Mouse (Mus musculus) thymus, adult 18-20 months (tissue): Measurements from ENCODE around the gene Fgf6.

ENCODE experiments used
- DNase-seq, 2 experiments: peaks; one replicate each; pipeline ENCODE4 v3.0.0; 2022; ENCODE audit warnings: mixed read lengths in 2 of 2

Fgf6 gene

DNA sequence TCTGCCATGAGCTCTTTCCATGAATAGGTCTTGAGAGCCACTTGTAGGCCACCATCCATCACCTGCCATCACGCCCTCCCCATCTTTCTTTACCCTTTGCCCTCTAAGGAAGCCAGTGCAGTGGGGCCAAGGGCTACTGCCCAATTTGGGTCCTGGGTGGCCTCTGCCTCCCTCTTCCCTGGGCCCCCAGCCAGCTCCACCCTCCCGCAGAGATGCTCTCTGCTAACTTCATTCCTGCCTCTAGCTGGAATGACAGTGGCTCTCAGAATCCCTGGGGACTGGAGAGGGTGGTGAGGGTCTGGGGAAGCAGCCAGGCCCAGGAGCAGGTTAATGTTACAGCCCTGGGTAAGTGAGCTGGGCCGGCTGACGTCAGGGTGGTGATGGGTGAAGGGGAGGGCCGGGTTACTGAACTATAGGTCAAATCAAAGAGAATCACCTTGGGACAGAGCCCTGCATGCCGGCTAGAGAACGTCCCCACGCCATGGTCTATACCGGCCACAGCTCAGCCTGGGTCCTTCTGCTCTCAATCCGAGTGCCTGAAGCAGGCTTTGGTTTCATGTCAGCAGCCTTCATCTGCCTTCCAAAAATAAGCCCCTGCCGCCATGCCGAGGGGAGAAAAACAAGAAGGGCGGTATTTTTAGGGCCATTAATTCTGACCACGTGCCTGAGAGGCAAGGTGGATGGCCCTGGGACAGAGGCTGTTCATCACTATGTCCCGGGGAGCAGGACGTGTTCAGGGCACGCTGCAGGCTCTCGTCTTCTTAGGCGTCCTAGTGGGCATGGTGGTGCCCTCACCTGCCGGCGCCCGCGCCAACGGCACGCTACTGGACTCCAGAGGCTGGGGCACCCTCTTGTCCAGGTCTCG, at the start of gene Fgf6:
TSS of gene Fgf6 (plus strand) at position 681 of the 865 bp plus-strand sequence.
- DNase-seq, result no peak

DNA sequence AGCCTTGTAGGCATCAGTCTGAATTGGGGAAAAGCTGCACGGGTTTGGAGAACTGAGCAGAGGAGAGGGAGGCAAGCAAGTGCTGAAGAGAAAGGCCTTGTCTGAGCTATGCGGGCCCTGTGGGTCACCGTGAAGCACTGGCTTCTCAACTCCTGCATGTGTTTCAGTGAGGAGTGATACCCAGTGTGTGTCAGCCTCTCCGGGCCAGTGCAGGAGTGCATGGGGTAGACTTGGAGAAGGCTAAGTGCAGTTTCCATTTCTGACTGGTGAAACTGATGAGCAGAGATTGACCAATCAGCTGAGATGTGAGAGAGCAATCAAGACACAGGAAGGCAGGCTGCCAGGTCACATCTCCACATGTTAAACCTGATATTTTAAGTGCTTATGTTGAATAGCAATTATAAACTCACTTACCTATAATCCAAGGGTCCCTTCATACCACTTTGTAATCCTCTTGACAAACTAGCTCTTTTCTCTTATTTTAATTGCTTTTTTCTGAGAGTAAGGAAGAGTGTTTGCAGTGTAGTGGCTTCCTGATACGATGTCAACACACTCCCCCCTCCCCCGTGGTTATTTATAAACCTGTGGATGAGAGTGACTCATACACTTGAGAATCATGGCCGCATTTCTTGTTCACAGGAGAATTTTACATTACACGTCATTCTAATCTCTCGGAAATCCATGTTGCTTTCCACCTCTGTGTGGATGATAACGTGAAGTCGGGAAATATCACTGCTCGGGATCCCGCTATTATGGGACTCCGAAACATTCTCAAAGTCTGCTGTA, 49.0 kb upstream of the Fgf6 start:
- DNase-seq, result no peak

- DNase-seq, result no peak
These were observed 33.7 kb upstream of the Fgf6 start for GRCm38 (mm10) chr6:126981539-126982234.

DNA sequence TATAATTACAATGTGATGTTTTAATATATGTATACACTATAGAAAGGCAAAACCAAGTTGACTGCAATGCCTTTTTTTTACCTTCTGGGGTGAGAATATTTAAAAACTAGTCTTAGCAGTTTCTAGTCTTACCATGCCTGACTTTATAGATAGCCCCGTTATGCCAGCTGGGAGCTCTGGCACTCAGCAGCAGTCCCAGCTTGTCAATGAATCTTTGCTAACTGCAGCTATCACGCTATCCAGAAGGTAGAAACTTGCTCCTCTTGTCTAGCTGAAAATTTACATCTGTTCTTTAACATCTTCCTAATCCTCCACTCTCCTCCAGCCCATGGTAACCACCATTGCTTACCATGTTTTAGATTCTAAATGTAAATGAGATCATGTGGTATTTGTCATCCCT, 21.7 kb upstream of the Fgf6 start:
- no peak for DNase-seq

DNA sequence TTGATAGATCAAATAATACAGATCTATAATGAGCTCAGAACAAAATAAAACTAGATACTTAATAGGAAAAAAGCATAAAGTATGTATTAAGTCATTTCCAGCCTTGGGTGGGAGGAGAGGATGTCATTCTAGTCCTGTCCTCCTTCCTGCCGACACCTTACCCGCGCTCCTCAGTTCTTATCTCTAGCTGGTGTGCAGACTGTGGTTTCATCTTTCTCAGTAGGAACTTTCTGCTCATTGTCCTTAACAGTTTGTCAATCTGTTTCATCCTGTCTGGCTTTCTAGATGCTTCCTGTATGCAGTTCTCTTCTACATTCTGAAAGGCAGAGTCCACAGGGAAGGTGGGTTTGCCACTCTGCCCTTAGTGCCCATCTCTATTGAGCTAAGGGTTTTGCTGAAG, 19.9 kb upstream of the Fgf6 start:
- DNase-seq, result no peak

- no peak for DNase-seq
These were observed 19.0 kb upstream of the Fgf6 start for GRCm38 (mm10) chr6:126996399-126996798.

GRCm38 (mm10) chr6:127005646-127006045, 9.7 kb upstream of the Fgf6 start:
- no peak for DNase-seq

- DNase-seq, result no peak
These were observed 8.8 kb upstream of the Fgf6 start for GRCm38 (mm10) chr6:127006551-127006950.

GRCm38 (mm10) chr6:127010021-127010420, 5.4 kb upstream of the Fgf6 start:
- no peak for DNase-seq

DNA sequence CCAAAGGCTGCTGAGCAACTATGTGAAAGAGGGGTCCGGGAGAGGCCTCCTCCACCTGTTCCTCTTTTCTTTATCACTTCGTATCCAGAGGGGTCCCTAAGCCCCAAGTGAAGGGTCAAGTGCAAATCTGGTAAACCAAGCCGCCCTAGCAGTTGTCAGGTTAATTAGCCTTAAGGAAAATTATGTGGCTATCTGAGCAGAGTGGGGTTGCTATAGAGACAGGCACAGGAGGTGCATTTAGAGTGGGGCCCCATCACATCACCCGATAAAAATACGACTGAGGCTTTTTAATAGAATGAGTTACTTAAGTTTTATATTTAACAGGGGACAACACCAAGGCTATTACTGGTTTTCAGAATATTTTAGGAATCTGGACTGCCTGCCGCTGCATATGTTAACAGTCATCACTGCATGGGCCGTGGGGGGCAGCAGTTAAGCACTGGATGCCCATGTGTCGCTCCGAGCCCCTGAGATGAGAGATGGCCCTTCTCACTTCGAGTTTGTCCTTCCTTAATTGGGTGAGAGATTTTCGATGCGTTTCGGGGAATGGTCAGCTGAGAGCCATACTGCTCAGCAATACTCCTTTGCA, 3.3 kb upstream of the Fgf6 start:
- DNase-seq, result no peak

DNA sequence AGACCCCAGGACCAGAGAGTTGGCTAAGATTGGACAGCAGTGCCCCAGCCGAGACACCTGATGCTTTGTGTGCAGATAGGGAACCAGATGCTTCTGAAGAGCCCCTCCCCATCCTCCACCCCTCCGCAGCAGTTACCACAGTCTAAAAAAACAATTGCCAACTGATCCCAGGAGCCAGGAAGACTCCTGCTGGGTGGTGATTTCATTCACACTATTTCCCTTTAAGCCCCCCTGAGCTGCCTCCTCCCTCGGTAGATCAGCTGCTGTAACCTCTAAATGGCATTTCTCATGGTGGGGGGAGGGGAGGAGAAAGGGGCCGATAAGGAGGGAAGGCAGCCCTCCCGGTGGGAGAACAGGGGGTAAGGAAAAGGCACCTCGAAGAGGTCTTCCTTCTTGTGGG, 3.9 kb downstream of the Fgf6 start:
- DNase-seq, result no peak

GRCm38 (mm10) chr6:127020431-127020830, 5.0 kb downstream of the Fgf6 start:
- no peak for DNase-seq

- DNase-seq, result no peak
These were observed 9.4 kb downstream of the Fgf6 start for GRCm38 (mm10) chr6:127024836-127025235.

- DNase-seq, result no peak
These were observed 19.4 kb downstream of the Fgf6 start for GRCm38 (mm10) chr6:127034760-127035159.

- no peak for DNase-seq
These were observed 29.5 kb downstream of the Fgf6 start for GRCm38 (mm10) chr6:127044909-127045308.

DNA sequence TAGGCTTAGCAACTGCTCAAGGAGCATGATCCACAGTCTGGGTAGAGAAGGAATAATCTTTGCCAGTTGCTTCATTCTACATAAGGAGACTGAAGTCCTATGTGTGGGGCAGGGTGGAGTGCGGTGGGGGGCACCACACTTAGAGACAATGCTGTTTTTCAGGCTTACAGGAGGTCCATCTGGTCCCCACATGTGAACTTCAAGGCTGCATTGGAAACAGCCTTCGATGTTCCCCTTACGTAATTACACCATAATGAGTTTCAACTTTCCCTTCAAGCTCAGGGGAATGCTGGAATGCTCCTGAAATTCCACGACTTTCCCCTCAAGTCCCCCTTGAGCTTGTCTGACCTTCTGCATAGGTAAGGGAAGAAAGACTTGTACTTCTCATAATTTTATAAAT, 35.5 kb downstream of the Fgf6 start:
- no peak for DNase-seq

GRCm38 (mm10) chr6:127056990-127057588, 41.7 kb downstream of the Fgf6 start:
- no peak for DNase-seq

DNA sequence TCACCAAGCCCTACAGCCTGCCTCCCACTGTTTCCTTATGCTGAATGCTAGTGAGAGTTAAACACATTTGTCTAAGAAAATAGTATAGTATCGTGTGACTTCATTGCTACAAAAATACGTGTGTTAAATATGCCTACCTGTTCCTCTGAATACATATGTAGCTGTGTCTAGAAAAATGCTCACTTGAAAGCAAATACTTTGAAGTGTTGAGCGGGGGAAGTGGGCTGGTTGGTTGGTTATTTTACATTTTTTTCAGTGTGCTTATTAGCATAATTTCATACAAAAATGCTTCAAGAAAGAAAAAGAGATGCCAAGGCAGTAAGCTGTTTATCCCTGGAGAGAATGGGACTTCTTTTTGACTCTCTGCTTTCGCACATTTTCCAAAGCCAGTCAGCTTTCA, 44.6 kb downstream of the Fgf6 start:
- DNase-seq, result no peak

DNA sequence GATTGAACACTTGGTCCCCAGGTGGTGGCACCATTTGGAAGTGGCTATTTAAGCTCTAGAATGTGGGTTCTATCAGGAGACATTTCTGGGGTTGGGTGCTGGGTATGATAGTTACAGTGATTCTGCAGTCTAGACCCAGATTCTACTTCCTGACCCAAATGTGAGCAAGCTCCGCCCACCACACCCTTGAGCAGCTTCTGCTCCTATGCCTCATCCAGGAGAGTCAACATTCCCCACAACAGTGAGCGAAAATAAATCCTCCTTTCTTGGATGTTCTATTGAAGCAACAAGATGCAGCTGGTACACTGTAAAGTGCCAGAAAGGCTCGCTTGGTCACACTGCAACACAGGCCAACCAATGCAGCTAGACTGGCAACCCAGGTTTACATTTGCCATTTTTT, 48.5 kb downstream of the Fgf6 start:
- no peak for DNase-seq

GRCm38 (mm10) chr6:127064815-127065214, 49.4 kb downstream of the Fgf6 start:
- DNase-seq, result no peak

DNA sequence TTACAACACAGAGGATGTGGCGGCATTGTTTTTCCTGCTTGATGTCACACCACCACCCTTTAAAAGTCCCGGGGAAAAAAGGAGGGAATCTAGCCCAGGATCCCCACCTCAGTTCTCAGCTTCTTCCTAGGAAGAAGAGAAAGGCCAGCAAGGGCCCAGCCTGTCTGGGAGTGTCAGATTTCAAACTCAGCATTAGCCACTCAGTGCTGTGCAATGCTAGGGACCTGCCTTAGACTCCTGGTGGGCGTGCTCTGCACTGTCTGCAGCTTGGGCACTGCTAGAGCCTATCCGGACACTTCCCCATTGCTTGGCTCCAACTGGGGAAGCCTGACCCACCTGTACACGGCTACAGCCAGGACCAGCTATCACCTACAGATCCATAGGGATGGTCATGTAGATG, 57.4 kb downstream of the Fgf6 start, which contains the start of gene Fgf23:
TSS of gene Fgf23 (plus strand) at position 86 of the 400 bp plus-strand sequence.
- no peak for DNase-seq
